Mouse (Mus musculus) ES-E14 (cell line): ENCODE measurements around the gene Prpf31.
"Not testable (repeated sequence)": the region's sequence is repeated elsewhere in the genome, so short reads cannot be mapped to it uniquely, and the experiment has no call there.

Experiments
- CHD2 ChIP-seq: IDR thresholded peaks from 2 replicates; pipeline ENCODE4 v1.6.1; 2014; ENCODE audit warnings: mild to moderate bottlenecking, low read depth, low read length, inconsistent platforms
- HCFC1 ChIP-seq: IDR thresholded peaks from 2 replicates; pipeline ENCODE4 v1.6.1; 2012; ENCODE audit warnings: low read length, inconsistent platforms, borderline replicate concordance; ENCODE audit not compliant: insufficient read depth
- MAFK ChIP-seq: IDR thresholded peaks from 2 replicates; pipeline ENCODE4 v1.6.1; 2014; ENCODE audit warnings: mild to moderate bottlenecking, low read depth, low read length, inconsistent platforms; ENCODE audit not compliant: insufficient read depth
- ZC3H11A ChIP-seq: IDR thresholded peaks from 2 replicates; pipeline ENCODE4 v1.6.1; 2012; ENCODE audit warnings: low read depth, mild to moderate bottlenecking, inconsistent platforms, low read length, borderline replicate concordance
- ZNF384 ChIP-seq: IDR thresholded peaks from 2 replicates; pipeline ENCODE4 v1.6.1; 2012; ENCODE audit warnings: low read depth, low read length, inconsistent platforms

GRCm38 (mm10) chr7:3597755-3598154 is 32.0 kb upstream of the Prpf31 start:
- TF ChIP-seq ZNF384, CHD2, HCFC1, MAFK, ZC3H11A: not testable (repeated sequence)
